Mouse (Mus musculus): Measurements from ENCODE around the gene Pde4b.

GRCm38 (mm10) chr4:102432040-102432782, 344.9 kb downstream of the Pde4b start:
- TF ChIP-seq POLR2A (IDR thresholded peaks at IDR 0.05; ENCODE audit: extremely low read depth, insufficient read depth, low read length), result no peak
- no peak for TF ChIP-seq CTCF (IDR thresholded peaks at IDR 0.05; ENCODE audit: extremely low read depth, insufficient read depth, low read length)
